Mouse (Mus musculus) heart, embryonic 13.5 days (tissue): Measurements from ENCODE around the gene Plcb1. TPM values are rescaled to one million over a fixed set of nuclear protein-coding genes. Genes with fewer than 3 reads are reported as not detected.

Source experiments
- ATAC-seq: fragments of 200-750 bp; cut with Nextera tagmentation; 2 replicates; pipeline ENCODE4 v1.8.0; 2017; ENCODE audit warnings: moderate TSS enrichment; ENCODE audit not compliant: insufficient number of reproducible peaks, low FRiP score, low TSS enrichment; ENCODE audit errors: extremely low read depth
- H3K27ac ChIP-seq: fragments of 300-500 bp; sonication (generic); replicated peaks from 2 replicates; pipeline ENCODE4 v1.5.1; 2015; ENCODE audit warnings: moderate library complexity, mild to moderate bottlenecking, inconsistent platforms
- H3K27me3 ChIP-seq: fragments of 300-500 bp; sonication (generic); replicated peaks from 2 replicates; pipeline ENCODE4 v1.6.1; 2015; ENCODE audit warnings: mild to moderate bottlenecking, inconsistent platforms
- H3K36me3 ChIP-seq: fragments of 300-500 bp; sonication (generic); 2 replicates; pipeline ENCODE4 v1.6.1; 2015; ENCODE audit warnings: mild to moderate bottlenecking, inconsistent platforms
- H3K4me1 ChIP-seq: fragments of 300-500 bp; sonication (generic); 2 replicates; pipeline ENCODE4 v1.6.1; 2015; ENCODE audit warnings: inconsistent platforms
- H3K4me2 ChIP-seq: fragments of 300-500 bp; sonication (generic); 2 replicates; pipeline ENCODE4 v1.6.1; 2015; ENCODE audit warnings: inconsistent platforms, mild to moderate bottlenecking, moderate library complexity
- H3K4me3 ChIP-seq: fragments of 300-500 bp; sonication (generic); 2 replicates; pipeline ENCODE4 v1.5.1; 2015; ENCODE audit warnings: moderate library complexity, mild to moderate bottlenecking, inconsistent platforms
- H3K9ac ChIP-seq: fragments of 300-500 bp; sonication (generic); 2 replicates; pipeline ENCODE4 v1.6.1; 2015; ENCODE audit warnings: inconsistent platforms, mild to moderate bottlenecking, moderate library complexity
- H3K9me3 ChIP-seq: fragments of 300-500 bp; sonication (generic); 2 replicates; pipeline ENCODE4 v1.6.1; 2016; ENCODE audit warnings: inconsistent platforms
- WGBS: fragments of 180-500 bp; shearing (Covaris S2); methylation state at CpG from one replicate; pipeline ENCODE4 v1.1.7; 2015; ENCODE audit warnings: mixed read lengths; 5-methylcytosine and 5-hydroxymethylcytosine counted together
- polyA plus RNA-seq: library from polyadenylated mRNA; unstranded; fragments of >200 nt; fragmentation: Nextera tagmentation; extraction: Ambion mirVana; gene quantifications from 2 replicates; pipeline ENCODE4 v1.2.1, GENCODE M21; 2015

The Plcb1 gene
- polyA plus RNA-seq, 1 experiment from 2014 or later: 5.9 TPM

DNA sequence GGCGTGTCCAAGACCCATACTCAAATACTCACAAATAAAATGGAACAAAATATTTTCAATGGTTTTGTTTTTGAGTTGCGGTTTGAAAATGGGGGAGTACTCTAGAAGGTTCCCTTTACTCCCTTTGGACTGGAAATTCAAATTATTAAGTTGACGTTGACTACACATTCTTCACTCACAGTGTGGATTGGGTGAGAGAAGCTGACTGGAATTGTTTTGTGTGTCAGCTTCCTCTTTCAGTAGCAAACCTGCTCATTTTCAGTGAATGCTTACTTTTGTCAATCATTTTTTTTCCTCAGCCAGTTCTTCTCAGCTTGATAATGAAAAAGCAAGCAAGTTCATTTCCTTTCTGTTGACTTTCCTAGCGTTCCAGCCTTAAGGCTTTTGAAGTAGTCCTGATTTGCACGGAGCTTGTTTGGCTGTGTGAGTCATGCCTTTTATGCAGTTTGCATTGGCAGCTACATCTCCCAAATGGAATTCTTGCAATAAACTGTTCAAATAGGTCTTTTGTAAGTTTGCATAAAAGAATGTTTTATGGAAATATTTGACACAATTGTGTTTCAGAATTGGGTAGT is 306.8 kb downstream of the Plcb1 start:
- WGBS: 66% methylated on average over 5 of the region's 5 CpGs
- Histone ChIP-seq H3K27me3 (no peaks in the 10 kb centered on the region), H3K36me3 (no peaks in the 10 kb centered on the region), H3K9me3 (no peaks in the 10 kb centered on the region), H3K9ac (no peak overlapping the region), H3K4me3 (no peak overlapping the region), H3K4me2 (no peak overlapping the region), H3K27ac (no peak overlapping the region), H3K4me1 (peaks cover 4% of the 10 kb centered on the region; the same call in 1 of the 2 replicates)
- ATAC-seq: no peak

DNA sequence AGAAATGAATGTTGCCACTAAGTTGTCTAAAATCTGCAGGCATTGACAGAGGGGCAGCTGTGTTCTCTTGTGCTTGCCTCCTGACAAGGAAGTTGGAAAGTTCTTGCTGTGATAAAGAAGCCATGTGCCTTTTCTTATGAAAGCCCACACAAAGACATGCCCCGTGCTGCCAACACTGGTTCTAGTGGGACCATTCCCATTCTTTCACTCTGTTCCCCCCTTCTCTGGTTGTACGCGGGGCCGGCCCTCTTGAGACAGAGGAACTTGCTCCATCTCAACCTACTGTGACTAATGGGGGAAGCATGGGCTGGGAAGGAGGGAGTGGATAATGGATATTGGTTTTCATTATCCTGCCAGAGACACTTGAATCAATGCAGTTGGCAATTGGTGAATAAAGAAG is 315.4 kb downstream of the Plcb1 start:
- Histone ChIP-seq H3K4me3 (no peak overlapping the region), H3K27me3 (no peaks in the 10 kb centered on the region), H3K9ac (no peak overlapping the region), H3K36me3 (no peaks in the 10 kb centered on the region), H3K27ac (no peak overlapping the region), H3K9me3 (no peaks in the 10 kb centered on the region), H3K4me1 (peaks cover 7% of the 10 kb centered on the region), H3K4me2 (no peak overlapping the region)
- WGBS: 66% methylated on average over 4 of the region's 4 CpGs
- ATAC-seq: no peak

DNA sequence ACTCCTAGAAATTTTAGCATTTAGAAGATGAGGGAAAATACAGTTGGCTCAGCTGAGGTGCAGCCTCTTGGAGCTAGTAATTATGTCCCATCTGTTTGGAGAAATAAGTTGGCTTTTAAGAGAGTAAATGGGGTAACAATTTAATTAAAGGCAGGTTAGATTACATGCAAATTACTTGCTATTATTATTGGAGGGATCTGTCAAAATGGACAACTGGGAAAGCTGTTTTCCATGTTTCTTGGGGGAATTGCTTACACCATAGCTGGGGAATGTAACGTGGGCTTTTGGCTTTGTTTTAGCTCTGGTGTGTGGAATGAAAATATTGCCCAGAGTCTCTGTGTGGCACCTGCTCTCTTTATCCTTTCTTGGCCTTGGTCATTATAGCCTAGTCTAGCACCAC is 316.1 kb downstream of the Plcb1 start:
- H3K9ac ChIP-seq: no peak overlapping the region
- peaks cover 7% of the 10 kb centered on the region for H3K4me1 ChIP-seq
- H3K36me3 ChIP-seq: no peaks in the 10 kb centered on the region
- no peak for ATAC-seq
- no peak overlapping the region for H3K27ac ChIP-seq
- H3K9me3 ChIP-seq: no peaks in the 10 kb centered on the region
- WGBS: 74% methylated on average over 1 of the region's 1 CpGs
- no peaks in the 10 kb centered on the region for H3K27me3 ChIP-seq
- H3K4me2 ChIP-seq: no peak overlapping the region
- H3K4me3 ChIP-seq: no peak overlapping the region

DNA sequence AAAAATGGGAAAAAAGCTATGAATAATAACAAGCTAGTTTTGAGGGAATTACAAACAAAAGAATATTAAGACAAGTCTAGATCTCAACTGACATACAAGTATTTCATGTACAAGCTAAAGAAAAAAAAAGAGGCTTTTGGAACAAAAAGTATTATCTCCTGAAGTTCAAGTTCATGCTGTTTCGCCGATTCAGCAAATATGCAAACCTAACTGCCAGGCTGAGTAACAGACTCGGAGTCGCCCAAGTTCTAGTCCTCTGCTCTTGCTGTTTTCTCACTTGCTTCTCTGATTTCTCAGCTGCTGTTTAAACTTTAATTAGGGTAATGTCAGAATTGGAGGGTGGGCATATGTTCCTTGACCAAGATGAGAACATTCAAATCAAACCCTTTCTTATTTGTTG is 320.8 kb downstream of the Plcb1 start:
- Histone ChIP-seq H3K9ac (no peak overlapping the region), H3K4me2 (no peak overlapping the region), H3K9me3 (no peaks in the 10 kb centered on the region), H3K4me1 (no peaks in the 10 kb centered on the region), H3K36me3 (no peaks in the 10 kb centered on the region), H3K4me3 (no peak overlapping the region), H3K27me3 (no peaks in the 10 kb centered on the region), H3K27ac (no peak overlapping the region)
- 83% methylated on average over 4 of the region's 4 CpGs for WGBS
- ATAC-seq: no peak

DNA sequence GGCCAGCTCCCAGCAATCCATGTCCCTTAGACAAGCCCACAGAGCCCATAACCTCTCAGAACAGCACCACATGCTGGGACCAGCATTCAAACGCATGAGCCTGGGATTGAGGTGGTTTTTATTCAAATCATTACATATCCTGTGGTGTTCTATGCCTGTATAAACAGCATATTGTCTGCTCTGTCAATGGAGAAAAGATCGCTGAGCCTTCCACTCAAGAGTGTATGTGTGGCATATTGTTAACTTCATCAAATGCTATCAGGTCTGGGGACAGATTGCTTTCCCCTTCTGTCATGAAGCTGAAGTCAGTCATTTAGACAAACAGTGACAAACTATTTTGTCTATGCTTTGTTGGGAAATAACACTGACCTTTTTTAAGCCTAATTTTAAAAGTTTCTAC is 322.7 kb downstream of the Plcb1 start:
- 57% methylated on average over 2 of the region's 2 CpGs for WGBS
- Histone ChIP-seq H3K9ac (no peak overlapping the region), H3K4me2 (no peak overlapping the region), H3K27me3 (no peaks in the 10 kb centered on the region), H3K9me3 (no peaks in the 10 kb centered on the region), H3K36me3 (no peaks in the 10 kb centered on the region), H3K4me3 (no peak overlapping the region), H3K4me1 (no peaks in the 10 kb centered on the region), H3K27ac (no peak overlapping the region)
- ATAC-seq: no peak

DNA sequence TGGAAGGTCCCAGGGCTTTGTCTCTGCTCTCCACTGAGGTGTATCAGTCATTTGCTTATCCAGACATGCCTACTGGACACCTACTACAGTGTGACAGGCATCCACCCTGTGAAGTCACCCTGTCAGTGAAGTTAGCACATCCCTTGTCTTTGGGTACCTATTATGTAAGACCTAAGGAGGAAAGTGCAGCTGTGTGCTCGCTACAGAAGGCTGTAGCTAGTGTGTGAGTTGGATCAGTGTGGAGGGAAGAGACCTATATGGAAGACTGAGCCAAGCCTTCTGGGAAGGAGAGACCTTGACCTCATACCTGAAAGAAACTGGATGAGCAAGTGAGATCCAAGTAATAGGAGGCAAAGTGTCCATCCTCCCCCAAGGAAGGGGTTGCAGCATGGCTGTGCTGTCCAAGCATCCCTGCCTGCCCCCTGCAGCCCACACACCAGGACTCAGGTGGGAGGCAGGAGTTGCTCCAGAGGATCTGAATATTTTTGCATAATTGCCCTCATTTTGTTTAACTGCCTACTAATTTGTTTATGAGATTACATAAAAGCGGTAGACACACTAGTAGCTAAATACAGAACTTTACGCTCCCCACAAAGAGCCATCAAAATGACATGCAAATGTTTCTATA is 328.7 kb downstream of the Plcb1 start:
- H3K9ac ChIP-seq: no peak overlapping the region
- no peak overlapping the region for H3K4me3 ChIP-seq
- H3K4me2 ChIP-seq: no peak overlapping the region
- 0 out of 2 replicates have a peak, but pooled peaks cover 6% of the 10 kb centered on the region for H3K9me3 ChIP-seq
- H3K4me1 ChIP-seq: no peaks in the 10 kb centered on the region
- H3K27me3 ChIP-seq: no peaks in the 10 kb centered on the region
- no peaks in the 10 kb centered on the region for H3K36me3 ChIP-seq
- H3K27ac ChIP-seq: no peak overlapping the region
- 81% methylated on average over 3 of the region's 3 CpGs for WGBS
- no peak for ATAC-seq

DNA sequence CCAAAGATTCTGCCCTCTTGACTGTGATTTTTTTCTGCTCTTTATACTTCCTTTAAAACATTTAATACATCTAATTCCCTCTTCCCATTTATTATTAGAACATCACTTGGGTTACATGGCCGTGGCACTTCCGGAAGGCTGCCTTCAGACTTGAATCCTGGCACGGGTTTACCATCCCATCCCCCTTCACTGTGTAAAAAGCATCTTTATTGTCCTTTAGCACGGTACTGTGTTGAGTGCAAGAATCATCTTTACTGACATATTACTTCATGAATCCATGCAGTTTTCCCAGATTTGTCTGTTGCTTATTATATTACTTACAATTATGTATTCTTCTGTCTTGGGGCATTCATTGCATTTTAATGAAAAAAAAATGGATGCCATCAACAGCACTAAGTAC is 337.2 kb downstream of the Plcb1 start:
- no peak overlapping the region for H3K4me2 ChIP-seq
- no peaks in the 10 kb centered on the region for H3K4me1 ChIP-seq
- 69% methylated on average over 4 of the region's 4 CpGs for WGBS
- no peak overlapping the region for H3K9ac ChIP-seq
- H3K4me3 ChIP-seq: no peak overlapping the region
- no peaks in the 10 kb centered on the region for H3K27me3 ChIP-seq
- H3K9me3 ChIP-seq: 0 out of 2 replicates have a peak, but pooled peaks cover 6% of the 10 kb centered on the region
- ATAC-seq: no peak
- H3K36me3 ChIP-seq: no peaks in the 10 kb centered on the region
- H3K27ac ChIP-seq: no peak overlapping the region

DNA sequence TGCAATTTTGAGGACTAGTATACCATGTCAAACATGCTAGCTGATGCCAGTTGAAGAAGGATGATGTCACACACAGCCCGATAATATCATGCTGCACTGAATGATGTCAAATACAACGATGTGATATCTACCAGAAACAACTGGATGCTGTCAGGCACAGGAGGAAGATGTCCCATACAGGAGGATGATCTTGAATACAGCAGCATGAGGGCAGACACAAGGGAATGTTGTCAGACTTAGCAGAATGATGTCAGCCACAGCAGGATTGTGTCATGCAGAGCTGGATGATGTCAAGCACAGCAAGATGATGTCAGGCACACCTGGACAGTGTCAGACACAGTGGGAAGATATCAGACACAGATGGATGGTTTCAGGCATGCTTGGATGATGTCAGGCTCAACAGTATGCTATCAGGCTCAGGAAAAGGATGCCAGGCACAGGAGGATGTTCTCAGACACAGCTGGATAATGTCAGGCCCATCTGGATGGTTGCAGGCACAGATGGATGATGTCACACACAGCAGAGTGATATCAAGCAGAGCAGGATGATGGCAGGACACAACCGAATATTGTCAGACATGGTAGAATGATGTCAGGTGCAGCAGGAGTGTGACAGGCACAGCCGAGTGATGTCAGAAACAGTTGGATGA is 338.0 kb downstream of the Plcb1 start:
- Histone ChIP-seq H3K4me3 (no peak overlapping the region), H3K36me3 (no peaks in the 10 kb centered on the region), H3K4me1 (no peaks in the 10 kb centered on the region), H3K9ac (no peak overlapping the region), H3K27me3 (no peaks in the 10 kb centered on the region), H3K27ac (no peak overlapping the region), H3K9me3 (no peaks in the 10 kb centered on the region), H3K4me2 (no peak overlapping the region)
- no peak for ATAC-seq
- 57% methylated on average over 4 of the region's 4 CpGs for WGBS

DNA sequence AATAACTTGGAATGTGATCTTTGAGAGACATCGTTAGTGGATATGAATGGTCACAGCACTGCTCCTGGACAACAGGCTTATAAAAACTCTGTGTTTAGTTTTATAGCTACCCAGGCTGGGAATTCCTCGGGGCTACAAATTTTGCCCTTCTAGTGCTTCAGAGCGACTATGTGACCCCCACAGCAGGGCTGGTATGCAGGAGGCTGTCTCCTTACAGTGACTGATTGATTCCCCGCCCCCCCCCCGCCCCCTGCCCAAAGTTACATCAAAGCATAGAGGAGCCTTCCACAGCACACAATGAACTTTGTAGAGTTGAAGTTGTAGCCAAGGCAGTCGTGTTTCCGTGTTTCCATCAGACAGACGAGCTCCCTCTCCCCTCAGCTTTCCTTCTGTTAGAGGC is 354.7 kb downstream of the Plcb1 start:
- no peaks in the 10 kb centered on the region for H3K9me3 ChIP-seq
- H3K4me1 ChIP-seq: peaks cover 12% of the 10 kb centered on the region
- H3K27me3 ChIP-seq: no peaks in the 10 kb centered on the region
- 13% methylated on average over 8 of the region's 8 CpGs for WGBS
- no peaks in the 10 kb centered on the region for H3K36me3 ChIP-seq
- H3K4me3 ChIP-seq: peak overlapping the region; percentile 17
- 0 out of 2 replicates have a peak overlapping the region, but pooled peaks have one; percentile 5 for H3K9ac ChIP-seq
- ATAC-seq: no peak
- no peak overlapping the region for H3K27ac ChIP-seq
- peak overlapping the region; percentile 55 for H3K4me2 ChIP-seq

DNA sequence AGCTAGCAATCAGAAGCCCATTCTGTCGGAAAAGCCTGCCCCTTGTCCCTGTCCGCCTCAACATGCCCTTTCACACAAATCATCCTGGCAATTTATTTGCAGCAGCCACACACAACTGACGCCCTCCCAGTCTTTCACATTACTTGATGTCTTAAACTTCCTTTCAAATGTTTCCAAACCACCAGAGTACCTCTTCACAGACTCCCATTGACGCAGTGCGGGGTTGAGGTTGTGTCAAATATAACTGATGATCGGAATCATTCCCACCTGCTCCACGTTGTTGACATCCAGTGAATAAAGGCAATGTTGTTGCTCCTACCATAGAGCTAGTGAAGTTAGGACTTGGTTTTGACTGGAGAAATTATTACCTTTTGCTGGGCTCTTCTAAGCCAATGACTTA is 366.4 kb downstream of the Plcb1 start:
- H3K4me1 ChIP-seq: peaks cover 3% of the 10 kb centered on the region
- no peaks in the 10 kb centered on the region for H3K9me3 ChIP-seq
- H3K27me3 ChIP-seq: no peaks in the 10 kb centered on the region
- H3K27ac ChIP-seq: no peak overlapping the region
- ATAC-seq: no peak
- no peak overlapping the region for H3K9ac ChIP-seq
- H3K4me3 ChIP-seq: no peak overlapping the region
- no peak overlapping the region for H3K4me2 ChIP-seq
- 80% methylated on average over 7 of the region's 7 CpGs for WGBS
- H3K36me3 ChIP-seq: no peaks in the 10 kb centered on the region

DNA sequence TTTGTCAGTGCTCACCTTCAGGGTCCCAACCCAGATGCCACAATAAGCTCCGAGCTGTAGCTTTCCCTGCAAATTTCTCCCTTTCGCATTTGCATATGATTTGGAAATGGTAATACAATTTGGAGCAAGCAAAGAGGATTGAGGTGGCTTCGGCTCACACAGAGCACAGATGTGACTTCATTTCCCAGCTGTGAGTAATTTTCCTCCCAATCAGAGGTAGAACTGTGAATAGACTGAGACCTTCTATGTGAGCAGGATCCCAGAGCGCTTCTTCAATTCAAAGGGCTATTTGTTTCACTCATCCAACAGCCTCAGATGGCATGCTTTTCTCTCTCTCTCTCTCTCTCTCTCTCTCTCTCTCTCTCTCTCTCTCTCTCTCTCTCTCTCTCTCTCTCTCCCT is 367.4 kb downstream of the Plcb1 start:
- H3K4me1 ChIP-seq: peaks cover 3% of the 10 kb centered on the region
- 76% methylated on average over 4 of the region's 4 CpGs for WGBS
- no peak overlapping the region for H3K27ac ChIP-seq
- no peaks in the 10 kb centered on the region for H3K36me3 ChIP-seq
- H3K9ac ChIP-seq: no peak overlapping the region
- H3K27me3 ChIP-seq: no peaks in the 10 kb centered on the region
- H3K9me3 ChIP-seq: no peaks in the 10 kb centered on the region
- H3K4me2 ChIP-seq: no peak overlapping the region
- H3K4me3 ChIP-seq: no peak overlapping the region
- no peak for ATAC-seq

DNA sequence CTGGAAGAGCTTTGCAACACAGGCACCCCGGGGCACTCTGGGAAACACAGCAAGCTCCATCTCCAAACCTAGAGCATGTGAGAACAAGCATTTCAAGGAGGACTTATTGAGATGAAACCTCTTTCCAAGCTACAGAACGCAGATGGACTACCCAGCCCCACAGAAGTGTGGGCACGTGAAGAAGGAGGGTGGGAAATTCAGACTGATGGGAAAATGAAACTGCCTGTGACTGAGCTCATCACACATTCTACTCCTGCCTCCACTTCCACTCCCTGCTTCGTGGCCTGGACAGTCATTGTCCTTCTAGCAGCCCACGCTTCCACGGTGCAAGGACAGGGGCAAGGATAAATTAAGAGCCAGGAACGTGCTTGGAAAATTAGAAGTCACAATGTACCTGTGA is 370.2 kb downstream of the Plcb1 start:
- peaks cover 3% of the 10 kb centered on the region for H3K4me1 ChIP-seq
- H3K27ac ChIP-seq: no peak overlapping the region
- H3K36me3 ChIP-seq: no peaks in the 10 kb centered on the region
- H3K27me3 ChIP-seq: no peaks in the 10 kb centered on the region
- no peak overlapping the region for H3K4me3 ChIP-seq
- WGBS: 70% methylated on average over 7 of the region's 7 CpGs
- H3K9me3 ChIP-seq: no peaks in the 10 kb centered on the region
- no peak overlapping the region for H3K4me2 ChIP-seq
- no peak overlapping the region for H3K9ac ChIP-seq
- ATAC-seq: no peak
